Mouse (Mus musculus) brain, embryonic 14.5 days (tissue): ENCODE measurements around the gene Rxfp2.

Source experiments
- CTCF ChIP-seq: fragments of 200-500 bp; IDR thresholded peaks from 2 replicates; pipeline ENCODE4 v1.5.1; 2012; ENCODE audit warnings: inconsistent platforms, mild to moderate bottlenecking, moderate library complexity, borderline replicate concordance; ENCODE audit not compliant: insufficient read depth, insufficient read length; ENCODE audit errors: extremely low read depth
- POLR2A ChIP-seq: fragments of 200-500 bp; IDR thresholded peaks from 2 replicates; pipeline ENCODE4 v1.6.1; 2012; ENCODE audit warnings: mild to moderate bottlenecking, inconsistent platforms, borderline replicate concordance; ENCODE audit not compliant: poor library complexity, insufficient read depth, insufficient read length, severe bottlenecking; ENCODE audit errors: extremely low read depth

DNA sequence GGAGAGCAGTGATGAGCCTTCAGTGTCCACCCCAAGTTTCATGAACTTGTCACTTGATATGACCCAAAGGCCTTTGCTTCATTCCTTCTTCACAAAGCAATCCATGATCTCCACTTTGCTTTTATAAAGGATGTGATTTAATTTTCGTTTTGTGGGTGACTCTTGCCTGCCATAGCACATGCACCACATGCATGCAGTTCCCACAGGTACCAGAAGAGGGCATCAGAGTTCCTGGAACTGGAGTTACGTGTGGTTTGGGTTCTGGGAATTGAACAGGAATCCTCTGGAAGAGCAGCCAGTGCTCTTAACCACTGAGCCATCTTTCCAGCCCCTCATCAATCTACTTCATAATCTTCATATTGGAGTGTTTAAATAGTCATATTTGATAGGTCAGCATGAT lies 26.1 kb downstream of the Rxfp2 start:
- TF ChIP-seq CTCF = peak; percentile 28; the same call in 1 of the 2 replicates
- no peak for TF ChIP-seq POLR2A
